Mouse (Mus musculus) lung, adult 2 months (tissue): ENCODE results near the gene Pxk. TPM values are rescaled to one million over a fixed set of nuclear protein-coding genes. Genes with fewer than 3 reads are reported as not detected.

Experiments
- DNase-seq: peaks from one replicate; pipeline ENCODE4 v3.0.0; 2022
- H3K4me1 ChIP-seq: fragments of 200-500 bp; 2 replicates; pipeline ENCODE4 v1.6.1; 2011; ENCODE audit warnings: low read length; ENCODE audit not compliant: control insufficient read depth, insufficient read depth
- H3K4me3 ChIP-seq: fragments of 200-500 bp; replicated peaks from 2 replicates; pipeline ENCODE3; 2011; ENCODE audit warnings: low read depth, mild to moderate bottlenecking, control low read depth, low read length; ENCODE audit errors: extremely low read depth
- CTCF ChIP-seq: fragments of 200-500 bp; IDR thresholded peaks from 2 replicates; pipeline ENCODE4 v1.5.1; 2011; ENCODE audit warnings: mild to moderate bottlenecking, low read length, control low read depth; ENCODE audit not compliant: insufficient read depth
- POLR2A ChIP-seq: fragments of 200-500 bp; IDR thresholded peaks from 2 replicates; pipeline ENCODE4 v1.6.1; 2011; ENCODE audit warnings: low read depth, mild to moderate bottlenecking, control low read depth, low read length, borderline replicate concordance; ENCODE audit errors: extremely low read depth
- WGBS: fragments of 180-500 bp; shearing (Covaris S2); methylation state at CpG from one replicate; pipeline ENCODE4 v1.1.7; 2018; 5-methylcytosine and 5-hydroxymethylcytosine counted together
- polyA plus RNA-seq: library from polyadenylated mRNA; depleted of rRNA; stranded (reverse); fragments of >200 nt; gene quantifications from 2 replicates; pipeline ENCODE4 v1.2.3, GENCODE M21; 2012; rRNA removed

Pxk gene
- polyA plus RNA-seq, 1 experiment: 28.3 TPM

GRCm38 (mm10) chr14:8209896-8210295 lies 111.9 kb downstream of the Pxk start:
- 96% methylated on average over 2 of the region's 2 CpGs for WGBS
- TF ChIP-seq CTCF (no peak), POLR2A (no peak)
- Histone ChIP-seq H3K4me1 (peaks cover 2% of the 10 kb centered on the region), H3K4me3 (no peak overlapping the region)
- DNase-seq: no peak

- WGBS: 81% methylated on average over 2 of the region's 2 CpGs
- no peak for TF ChIP-seq CTCF
- peaks cover 12% of the 10 kb centered on the region for H3K4me1 ChIP-seq
- DNase-seq: no peak
- no peak overlapping the region for H3K4me3 ChIP-seq
These were observed 115.0 kb downstream of the Pxk start for GRCm38 (mm10) chr14:8212996-8213395.

GRCm38 (mm10) chr14:8213803-8214224 lies 115.8 kb downstream of the Pxk start, which contains the start of gene Kctd6:
Kctd6 (plus strand) TSS chr14:8214140.
- Histone ChIP-seq H3K4me1 (peaks cover 13% of the 10 kb centered on the region), H3K4me3 (peak within 1 kb of the TSS; percentile 65)
- DNase-seq: peak; percentile 98
- 2% methylated on average over 23 of the region's 49 CpGs for WGBS
- peak; percentile 6; the same call in 1 of the 2 replicates for TF ChIP-seq CTCF
- no peak for TF ChIP-seq POLR2A

Other genes with a start within 250 kb of the Pxk start
- gene Gm45521, start 140.9 kb upstream of the Pxk start, polyA plus RNA-seq: not detected in 2 replicates
- 1.5 and 1.9 TPM in 2 replicates for gene Dnase1l3, start 103.6 kb upstream of the Pxk start, polyA plus RNA-seq
- gene Abhd6, start 95.3 kb upstream of the Pxk start, polyA plus RNA-seq: 7.6 and 13.2 TPM in 2 replicates
- 6.1 and 8.2 TPM in 2 replicates for gene Rpp14, start 17.8 kb upstream of the Pxk start, polyA plus RNA-seq
- 30.3 and 53.1 TPM in 2 replicates for gene Pdhb, start 74.8 kb downstream of the Pxk start, polyA plus RNA-seq
- 6.1 and 9.0 TPM in 2 replicates for gene Kctd6, start 115.9 kb downstream of the Pxk start, polyA plus RNA-seq
- gene Acox2, start 161.1 kb downstream of the Pxk start, polyA plus RNA-seq: 12.7 and 24.4 TPM in 2 replicates
- gene Fam107a, start 219.8 kb downstream of the Pxk start, polyA plus RNA-seq: 8.5 and 12.1 TPM in 2 replicates